Mouse (Mus musculus) right cerebral cortex, adult 18-20 months (tissue): ENCODE results near the gene Pcmtd2.
"Not testable (repeated sequence)": the region's sequence is repeated elsewhere in the genome, so short reads cannot be mapped to it uniquely, and the experiment has no call there.

Experiments used
- DNase-seq: peaks from one replicate; pipeline ENCODE4 v3.0.0; 2022; ENCODE audit warnings: mixed read lengths

The Pcmtd2 gene

GRCm38 (mm10) chr2:181837372-181838292 is at the start of gene Pcmtd2:
Gene Pcmtd2 (plus strand): TSS chr2:181837854.
- DNase-seq: peak; percentile 93

GRCm38 (mm10) chr2:181789396-181789795 is 48.3 kb upstream of the Pcmtd2 start:
- DNase-seq: no peak

- not testable (repeated sequence) for DNase-seq
These were observed 44.5 kb upstream of the Pcmtd2 start for GRCm38 (mm10) chr2:181793186-181793585.

GRCm38 (mm10) chr2:181795641-181796130 is 42.0 kb upstream of the Pcmtd2 start:
- DNase-seq: no peak

- no peak for DNase-seq
These were observed 40.0 kb upstream of the Pcmtd2 start for GRCm38 (mm10) chr2:181797672-181798071.

GRCm38 (mm10) chr2:181829032-181829650 is 8.5 kb upstream of the Pcmtd2 start:
- no peak for DNase-seq

GRCm38 (mm10) chr2:181832745-181833144 is 4.9 kb upstream of the Pcmtd2 start:
- no peak for DNase-seq

GRCm38 (mm10) chr2:181838293-181838680 is 633 bp downstream of the Pcmtd2 start:
- no peak for DNase-seq

GRCm38 (mm10) chr2:181845709-181846394 is 8.2 kb downstream of the Pcmtd2 start:
- no peak for DNase-seq

GRCm38 (mm10) chr2:181863791-181864535 is 26.3 kb downstream of the Pcmtd2 start, which contains the start of gene Polr3k:
Gene Polr3k (plus strand): TSS chr2:181864337.
- DNase-seq: peak; percentile 98

GRCm38 (mm10) chr2:181864536-181864860 is 26.8 kb downstream of the Pcmtd2 start:
- DNase-seq: no peak

GRCm38 (mm10) chr2:181866931-181867330 is 29.3 kb downstream of the Pcmtd2 start:
- peak; percentile 67 for DNase-seq

- no peak for DNase-seq
These were observed 33.4 kb downstream of the Pcmtd2 start for GRCm38 (mm10) chr2:181871039-181871438.

GRCm38 (mm10) chr2:181878903-181879302 is 41.2 kb downstream of the Pcmtd2 start:
- no peak for DNase-seq

GRCm38 (mm10) chr2:181883022-181883749 is 45.5 kb downstream of the Pcmtd2 start:
- DNase-seq: no peak
